Mouse (Mus musculus): ENCODE measurements around the gene Ano10.
A peak's percentile ranks its signal among the peaks of the same experiment; 100 is the strongest.

Ano10 gene

DNA sequence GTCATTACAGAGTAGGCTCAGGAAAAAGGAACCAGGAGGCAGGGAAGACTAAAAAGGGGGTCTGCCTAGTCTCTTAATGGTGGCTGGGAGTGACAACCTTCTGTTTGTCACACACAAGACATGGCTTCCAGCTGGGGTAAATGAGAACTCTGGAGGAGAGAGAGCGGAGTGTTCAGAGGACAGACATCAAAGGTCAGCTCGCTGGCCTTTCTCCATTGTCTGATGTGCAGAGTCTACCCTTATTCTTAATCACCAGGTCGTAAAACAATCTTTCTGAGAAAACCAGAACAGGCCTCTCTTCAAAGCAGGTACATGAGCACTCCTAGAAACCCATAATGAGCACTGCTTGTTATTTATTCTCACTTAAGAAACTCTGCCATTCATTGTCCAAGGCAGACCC, 5.8 kb downstream of the Ano10 start:
- DNase-seq = no peak

DNA sequence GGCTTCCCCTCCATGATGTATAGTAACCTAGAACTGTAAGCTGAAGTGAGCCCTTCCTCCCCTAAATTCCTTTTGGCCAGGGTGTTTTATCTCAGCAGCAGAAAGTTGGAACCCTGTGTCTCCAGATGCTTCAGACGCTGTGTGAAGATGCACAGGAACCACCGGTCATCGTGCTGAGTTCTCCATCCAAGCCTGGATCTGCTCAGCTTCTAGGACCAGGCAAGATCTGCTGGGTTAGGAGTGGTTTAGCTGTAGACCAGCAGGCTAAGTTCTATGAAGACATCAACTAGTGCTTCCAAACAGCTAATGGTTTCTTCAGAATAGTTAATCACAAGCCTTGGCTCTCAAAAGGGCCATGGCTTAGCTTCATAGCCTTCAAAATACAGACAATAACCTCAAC, 6.7 kb downstream of the Ano10 start:
- no peak for DNase-seq

DNA sequence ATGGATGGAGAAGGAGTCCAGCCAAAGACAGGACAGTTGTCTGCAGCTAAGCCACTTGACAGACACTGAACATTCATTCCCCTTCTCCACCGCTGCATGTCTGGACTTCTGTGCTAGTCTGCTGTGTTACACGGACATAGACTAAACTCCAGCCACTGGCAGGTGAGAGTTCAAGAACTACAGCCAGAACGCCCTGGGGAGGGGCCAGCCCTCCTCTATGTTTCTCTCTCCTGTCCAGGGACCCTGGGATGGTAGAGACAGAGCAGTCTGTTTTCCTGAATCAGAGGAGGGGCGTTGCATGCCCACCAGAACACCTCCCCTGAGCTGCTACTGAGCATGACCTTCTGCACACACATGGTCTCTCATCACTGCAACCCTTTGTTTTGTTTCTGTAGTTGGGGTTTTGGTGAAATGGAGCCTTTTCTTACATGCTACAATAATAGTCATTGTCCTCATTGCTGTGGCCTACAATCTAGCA, 8.4 kb downstream of the Ano10 start:
- DNase-seq = no peak

DNA sequence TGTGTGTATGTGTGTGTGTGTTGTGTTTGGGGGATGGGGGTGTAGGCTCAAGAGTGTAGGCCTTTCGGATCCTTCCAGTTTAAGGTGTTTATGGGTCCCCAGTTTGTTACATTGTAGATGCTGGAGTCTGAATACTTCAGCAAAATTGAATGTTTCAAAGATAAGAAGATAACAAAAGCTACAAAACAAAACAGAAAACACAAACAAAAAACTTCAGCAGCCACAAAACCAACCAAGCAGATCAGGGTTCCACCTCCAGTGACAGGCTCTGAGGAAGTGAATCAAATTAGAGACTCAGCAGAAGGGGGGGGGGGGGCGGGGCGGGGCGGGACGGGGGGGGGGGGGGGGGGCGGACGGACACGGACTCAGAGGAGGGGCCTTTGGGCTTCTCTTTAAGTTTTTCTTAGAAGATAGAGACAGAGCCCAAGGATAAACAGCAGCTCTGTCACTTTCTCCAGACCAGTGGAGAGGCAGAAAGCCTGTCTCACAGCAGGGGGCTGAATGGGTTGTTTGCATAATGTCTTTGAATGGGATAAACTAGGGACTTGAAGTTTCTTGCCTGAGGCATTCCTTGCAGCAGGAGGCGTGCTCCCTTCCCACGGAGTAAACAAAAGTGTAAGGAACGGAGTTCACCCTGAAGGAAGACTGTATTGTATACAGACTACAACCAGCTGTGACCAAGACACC, 8.9 kb downstream of the Ano10 start:
- peak; percentile 38 for DNase-seq

DNA sequence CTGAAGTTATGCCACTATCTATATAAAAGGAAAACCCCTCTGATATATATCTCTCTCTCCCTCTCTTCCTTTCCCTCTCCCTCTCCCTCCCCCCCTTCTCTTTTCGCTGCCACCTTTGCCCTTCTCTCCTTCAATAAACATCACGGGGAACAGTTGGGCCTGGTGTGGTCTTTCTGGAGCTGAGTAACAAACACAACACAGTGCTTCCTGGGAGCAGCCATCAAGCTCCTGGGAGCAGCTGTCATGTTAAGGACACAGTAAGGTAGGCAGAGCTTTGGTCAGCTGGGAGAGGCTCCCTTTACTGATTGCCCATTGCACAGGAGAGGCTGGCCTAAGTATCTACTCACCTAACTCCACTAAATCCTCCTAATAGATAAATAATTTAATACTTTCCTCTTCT, 9.5 kb downstream of the Ano10 start:
- no peak for DNase-seq

DNA sequence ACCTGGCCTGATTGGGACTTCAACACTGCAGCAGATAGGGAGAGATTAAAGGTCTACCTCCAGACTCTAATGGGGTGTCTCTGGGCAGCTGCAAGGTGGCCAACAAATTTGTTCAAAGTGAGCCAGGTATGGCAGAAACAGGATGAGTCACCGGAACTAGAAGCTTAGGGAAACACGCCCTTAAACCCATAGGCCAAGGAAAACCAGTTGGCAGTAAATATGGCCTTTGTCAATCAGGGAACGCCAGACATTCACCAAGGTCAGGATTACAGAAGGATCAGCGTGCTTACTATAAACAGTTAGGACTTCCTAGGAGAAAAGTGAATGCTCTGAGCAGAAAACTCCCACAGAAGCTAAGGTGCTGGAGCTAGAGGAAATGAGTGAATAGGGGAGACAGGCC, 13.2 kb downstream of the Ano10 start:
- no peak for DNase-seq

DNA sequence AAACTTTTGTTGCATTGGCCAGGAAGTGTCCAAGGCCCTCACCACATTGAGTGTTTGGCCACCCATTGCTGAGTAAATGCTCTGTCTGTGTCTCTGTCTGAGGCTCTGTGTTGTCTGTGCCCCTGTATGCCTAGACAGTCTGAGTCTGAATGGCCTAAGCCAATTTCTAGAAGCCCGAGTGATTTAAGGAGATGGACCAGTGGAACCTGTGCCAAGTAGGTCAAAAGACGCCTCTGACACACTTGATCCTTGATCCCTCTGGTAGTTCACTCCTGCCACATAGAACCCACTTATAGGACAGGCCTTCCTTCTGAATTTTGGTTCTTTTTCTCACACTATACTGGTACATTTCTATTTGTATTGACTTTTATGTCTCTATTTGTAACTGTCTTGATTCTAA, 17.6 kb downstream of the Ano10 start:
- DNase-seq = peak; percentile 22

DNA sequence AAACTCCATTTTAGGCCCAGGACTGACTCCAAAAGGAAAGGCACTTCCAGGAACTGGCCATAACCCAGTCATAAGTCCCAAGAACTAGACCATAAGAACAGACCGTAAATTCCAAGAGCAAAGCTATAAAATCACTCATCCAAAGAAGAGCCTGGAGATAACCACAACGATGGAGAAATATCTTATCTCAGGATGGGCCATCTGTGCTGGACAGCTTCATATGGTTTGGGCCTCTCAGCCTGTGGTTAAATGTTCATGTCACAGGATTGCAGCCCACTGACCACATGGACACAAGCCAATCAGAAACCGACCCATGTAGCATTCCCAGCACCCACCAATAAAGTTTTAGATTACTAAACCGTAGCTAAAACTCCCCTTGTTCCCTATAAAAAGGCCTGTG, 18.1 kb downstream of the Ano10 start:
- DNase-seq = no peak

DNA sequence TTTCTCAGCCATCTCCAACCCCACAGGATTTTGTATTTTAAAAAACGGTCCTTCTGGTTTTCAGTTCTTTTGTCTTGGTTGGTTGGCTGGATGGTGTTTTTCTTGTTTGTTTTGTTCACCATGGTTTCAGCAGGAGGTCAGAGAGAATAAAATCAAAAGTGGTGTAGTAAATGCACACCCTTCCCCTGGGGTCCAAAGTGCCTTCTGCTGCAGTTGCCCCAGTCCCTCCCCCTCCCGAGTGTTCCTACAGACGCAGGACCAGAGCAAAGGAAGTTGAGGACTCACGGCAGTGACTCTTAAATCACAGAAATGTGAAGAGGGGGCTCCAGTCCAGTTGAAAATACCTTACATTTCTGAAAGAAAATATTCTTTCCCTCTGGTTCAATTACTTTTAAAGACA, 19.9 kb downstream of the Ano10 start:
- DNase-seq = no peak

DNA sequence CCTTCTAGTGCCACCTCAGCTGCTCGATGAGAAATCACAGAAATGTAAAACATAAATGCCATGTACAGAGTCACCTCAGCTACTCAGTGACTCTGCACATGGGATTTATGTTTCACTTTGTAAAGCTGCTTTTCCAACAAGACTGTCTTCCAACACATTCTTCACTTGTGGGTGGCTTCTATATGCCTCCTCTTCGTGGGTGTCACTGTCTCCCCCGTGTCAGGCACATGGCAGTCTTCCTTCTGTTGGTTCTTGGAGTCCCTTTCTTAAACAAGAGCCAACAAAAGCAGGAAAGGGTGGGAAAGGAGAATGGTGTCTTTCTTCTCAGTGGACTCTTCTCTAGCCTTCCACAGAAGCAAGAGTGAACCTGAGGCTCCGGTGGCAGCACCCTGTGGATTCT, 20.3 kb downstream of the Ano10 start:
- DNase-seq = no peak

DNA sequence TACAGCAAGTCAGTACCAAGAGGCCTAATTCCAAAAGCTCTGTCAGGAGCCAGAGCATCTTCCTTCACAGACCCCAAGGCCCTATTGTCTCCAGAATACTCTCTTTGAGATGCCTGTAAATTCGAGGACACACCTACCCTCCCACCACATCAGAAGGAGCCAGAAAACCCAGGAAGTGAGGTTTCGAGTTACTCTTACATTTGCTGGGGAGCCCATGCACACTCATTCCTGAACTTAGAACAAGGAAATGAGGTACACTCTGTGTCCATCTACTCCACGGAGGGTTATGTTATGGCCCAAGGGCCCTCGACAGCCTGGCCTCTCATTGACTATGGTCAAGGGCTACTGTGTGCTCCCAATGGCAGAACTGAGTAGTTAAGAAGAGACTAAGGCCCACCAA, 22.4 kb downstream of the Ano10 start:
- no peak for DNase-seq

DNA sequence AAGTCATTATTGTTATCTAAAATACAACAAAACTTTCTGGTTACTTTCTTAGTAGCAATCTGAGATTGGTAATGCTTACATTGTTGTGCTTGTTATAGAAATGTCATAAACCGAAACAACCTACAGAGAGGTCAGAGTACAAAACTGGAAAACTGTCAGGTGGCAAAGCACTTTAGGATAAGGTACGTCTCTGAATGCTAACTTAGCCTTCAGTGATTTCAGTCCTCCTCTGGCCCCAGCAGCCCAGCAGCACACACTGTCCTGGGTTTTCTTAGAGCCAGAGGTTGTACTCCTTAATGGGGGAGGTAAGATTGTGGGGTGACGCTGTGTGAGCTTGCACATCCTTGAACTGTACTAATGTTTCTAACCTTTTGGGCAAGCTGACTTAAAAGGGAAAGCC, 22.9 kb downstream of the Ano10 start:
- DNase-seq = no peak

DNA sequence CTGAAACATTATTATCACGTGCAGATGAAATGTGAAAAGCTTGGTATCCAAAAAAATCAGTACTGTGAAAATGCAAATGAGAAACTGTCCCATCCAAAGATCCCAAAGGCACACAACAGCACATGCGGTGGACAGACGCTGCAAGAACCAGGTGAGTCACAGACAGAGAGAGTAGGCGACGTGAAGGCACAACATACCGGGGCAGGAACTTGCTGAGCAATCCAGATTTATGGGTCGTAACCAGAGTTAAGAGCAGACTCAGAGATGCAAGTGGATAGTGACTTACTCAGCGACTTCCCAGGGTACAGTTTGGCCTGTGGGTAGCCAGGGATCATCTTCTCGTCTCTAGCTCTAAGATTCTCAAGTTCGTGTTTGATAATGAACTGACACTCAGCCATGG, 23.3 kb downstream of the Ano10 start:
- no peak for DNase-seq

DNA sequence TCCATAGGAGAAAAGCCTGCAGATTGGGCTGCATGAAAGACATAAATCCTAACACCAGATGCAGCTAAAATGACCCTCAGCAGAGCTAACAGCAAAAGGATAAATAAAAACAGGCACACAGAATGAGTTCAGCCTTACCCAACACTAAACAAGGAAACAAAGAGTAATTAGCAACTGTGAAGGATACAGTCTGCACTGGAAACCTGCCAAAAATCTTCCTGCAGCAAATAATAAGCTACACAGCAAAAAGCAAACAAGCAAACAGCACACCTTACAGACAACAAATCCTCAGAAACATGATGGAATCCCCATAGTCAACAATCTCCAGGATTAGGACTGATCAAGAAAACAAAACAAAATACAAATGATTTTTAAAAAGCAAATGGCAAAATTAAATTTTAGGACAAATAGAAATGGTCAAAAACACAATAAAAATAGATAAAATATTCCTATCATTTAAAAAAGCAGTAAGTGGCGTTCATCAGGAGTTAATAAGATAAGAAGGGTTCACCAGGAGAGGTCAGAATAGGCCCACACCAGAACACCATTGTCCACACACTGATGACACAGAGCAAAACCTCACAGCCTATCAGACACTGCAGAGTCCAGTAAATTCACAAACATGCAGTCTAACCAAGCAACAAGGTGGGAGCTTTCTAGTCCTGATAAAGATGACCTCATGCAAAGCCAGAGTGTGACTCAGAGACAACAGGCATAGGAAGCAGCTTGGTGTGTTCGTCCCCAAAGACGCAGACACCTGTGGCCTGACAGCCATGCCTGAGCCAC, 24.8 kb downstream of the Ano10 start:
- no peak for DNase-seq

DNA sequence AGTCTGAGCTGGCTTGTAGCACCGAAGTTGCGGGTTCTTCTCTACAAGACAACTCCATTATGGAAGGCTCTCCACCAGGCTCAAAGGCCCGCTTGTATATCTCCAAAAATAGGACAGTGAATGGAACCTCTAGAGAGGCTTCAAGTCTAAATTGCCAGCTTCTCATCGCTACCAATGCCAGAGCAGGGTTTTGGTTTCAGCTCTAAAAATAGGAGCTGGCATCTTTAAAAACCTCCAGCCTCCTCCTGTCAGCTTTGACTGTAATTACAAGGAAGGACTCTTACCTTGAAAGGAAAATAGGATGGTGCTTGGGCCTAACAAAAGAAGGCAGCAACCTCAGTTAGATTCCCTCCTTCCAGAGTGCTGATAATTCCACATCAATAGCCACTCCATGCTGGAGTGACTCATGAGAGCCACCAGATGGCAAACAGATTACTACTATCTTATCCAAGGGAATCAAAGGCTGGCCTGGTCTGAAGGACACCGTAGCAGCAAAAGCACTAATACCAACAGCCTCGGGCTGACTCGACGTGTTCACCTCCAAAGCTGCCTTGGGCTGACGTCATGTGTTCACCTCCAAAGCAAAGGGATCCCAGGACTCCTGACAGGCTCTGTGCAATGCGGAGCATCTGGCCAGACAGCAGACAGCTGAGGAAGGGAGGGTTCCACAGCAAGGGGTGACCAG, 28.6 kb downstream of the Ano10 start:
- DNase-seq = no peak

DNA sequence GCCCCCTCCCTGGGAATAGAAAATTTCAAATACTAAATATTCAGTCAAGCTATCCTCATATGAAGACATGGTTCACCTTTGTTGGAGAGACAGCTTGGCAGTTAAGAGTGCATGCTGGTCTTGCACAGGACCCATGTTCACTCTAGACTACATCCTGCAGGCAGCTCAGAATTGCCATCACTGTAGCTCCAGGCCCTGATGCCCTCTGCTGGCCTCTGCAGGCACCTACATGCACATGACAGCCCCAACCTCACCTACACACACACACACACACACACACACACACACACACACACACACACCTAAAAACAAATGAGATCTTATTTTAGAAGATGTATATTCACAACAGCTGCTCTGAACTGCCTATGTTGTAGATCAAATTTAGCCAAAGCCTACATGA, 31.1 kb downstream of the Ano10 start:
- no peak for DNase-seq

DNA sequence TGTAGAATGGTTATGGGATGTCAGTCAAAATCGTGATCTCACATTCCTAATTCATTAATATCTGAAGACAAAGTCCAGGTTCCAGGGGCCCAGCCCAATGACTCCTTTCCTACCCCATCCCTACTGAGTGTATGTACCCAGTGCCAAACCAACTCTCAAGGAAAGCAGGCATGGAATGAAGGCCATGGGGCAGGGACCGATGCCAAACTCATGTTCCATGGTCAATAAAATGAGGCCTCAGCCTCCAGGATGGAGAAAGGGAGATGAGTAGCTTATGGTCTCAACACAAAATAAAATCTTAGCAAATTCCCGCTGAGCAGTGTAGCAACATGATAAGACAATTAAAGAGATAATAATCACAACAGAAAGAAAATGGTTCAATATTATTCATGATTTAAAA, 39.8 kb downstream of the Ano10 start:
- no peak for DNase-seq

DNA sequence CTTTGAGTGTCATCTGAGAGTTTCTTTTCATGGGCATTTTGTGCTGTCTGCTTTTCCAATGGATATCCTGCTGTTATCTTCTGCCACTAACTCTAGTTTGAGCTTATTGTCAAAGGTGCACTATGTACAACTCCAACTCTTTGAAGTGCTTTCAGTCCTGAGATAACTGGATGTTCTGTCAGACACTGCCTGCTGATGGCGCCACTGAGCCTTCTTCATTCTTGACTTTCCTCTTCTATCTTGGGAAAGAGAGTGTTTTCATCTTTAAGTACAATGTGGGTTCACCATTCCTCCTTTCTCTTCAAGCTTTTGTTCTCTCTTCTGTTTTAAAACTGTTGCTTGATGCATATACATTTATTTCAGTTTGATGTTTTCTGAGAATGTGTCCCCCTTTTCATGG, 42.1 kb downstream of the Ano10 start:
- DNase-seq = no peak

DNA sequence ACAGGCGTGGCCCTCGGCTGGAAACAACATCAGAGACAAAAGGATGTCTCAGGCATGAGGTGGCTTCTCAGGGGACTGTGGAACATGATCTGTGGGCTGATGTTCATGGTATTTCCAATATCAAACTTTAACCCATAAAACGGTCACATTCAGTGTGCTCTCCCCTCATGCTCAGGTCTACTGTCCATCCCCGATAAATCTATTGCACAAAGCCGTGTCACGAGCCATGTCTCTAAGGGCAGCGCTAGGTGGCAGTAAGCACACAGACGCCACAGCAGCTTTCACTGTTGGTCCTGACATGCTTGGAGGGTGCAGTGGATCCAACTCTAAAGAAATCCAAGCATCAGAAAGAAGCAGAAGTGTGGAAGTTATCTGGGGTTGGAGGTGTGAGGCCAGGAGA, 46.1 kb downstream of the Ano10 start:
- DNase-seq = peak; percentile 40

DNA sequence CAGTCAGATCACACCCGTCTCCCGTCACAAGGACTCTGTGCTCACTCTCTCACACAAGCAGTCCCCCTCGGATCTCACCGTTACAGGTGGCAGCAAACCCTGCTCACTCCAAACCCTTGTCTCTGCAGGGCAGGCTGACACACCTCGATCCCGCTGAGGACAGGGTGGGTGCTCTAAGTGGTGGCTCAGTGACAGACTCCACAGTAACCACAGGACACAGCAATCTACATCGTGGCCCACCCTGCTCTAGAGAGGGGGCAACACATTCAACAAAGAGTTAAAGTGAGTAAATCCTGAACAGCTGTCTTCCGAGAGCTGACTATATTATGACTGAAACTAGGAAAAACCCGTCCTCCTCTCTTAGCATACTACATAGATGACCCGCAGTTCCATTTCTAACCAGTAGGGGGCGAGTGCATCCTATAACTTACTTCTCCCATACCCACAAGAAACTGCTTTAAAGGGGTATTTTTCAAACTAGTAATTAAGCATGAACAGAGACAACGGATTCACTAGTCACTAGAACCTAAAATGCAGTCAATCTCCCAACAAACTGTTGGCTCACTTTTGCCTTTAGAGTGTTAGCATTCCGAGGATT, 46.7 kb downstream of the Ano10 start:
- DNase-seq = peak; percentile 78

DNA sequence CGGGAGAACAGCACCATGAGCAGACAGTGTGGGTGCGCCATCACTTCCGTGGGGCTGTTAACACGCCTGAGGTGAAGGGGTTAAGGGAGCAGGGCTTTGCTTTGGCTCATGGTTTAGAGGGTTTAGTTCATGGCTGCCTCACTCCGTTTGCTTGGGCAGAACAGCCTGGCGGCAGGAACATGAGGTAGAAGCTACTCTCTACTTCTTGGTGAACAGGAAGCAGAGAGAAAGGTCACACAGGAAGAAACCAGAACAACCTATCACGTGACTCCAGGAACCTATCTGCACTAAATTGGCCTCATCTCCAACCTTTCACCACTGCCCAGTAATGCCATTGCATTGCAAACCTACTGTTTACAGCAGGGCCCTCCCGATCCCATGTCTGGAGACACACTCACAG, 48.3 kb downstream of the Ano10 start:
- no peak for DNase-seq

DNA sequence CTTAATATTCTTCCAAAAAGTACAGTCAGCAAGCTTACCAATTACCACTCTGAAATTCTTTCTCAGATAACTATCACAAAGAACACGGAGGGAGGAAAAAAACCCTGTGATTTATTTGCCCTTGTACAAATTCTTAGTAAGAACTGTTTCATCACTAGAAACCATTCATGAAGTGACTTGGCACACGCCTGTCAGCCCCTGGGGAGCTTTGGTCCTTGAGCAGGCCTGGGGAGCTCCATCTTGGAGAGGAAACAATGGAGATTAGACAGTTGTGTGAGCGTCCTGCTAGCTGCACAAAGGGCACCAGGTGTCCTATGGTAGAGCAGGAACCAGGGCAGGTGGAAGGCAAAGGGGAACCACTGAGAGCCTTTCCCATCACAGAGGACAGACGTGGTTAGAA, 48.8 kb downstream of the Ano10 start:
- DNase-seq = no peak

DNA sequence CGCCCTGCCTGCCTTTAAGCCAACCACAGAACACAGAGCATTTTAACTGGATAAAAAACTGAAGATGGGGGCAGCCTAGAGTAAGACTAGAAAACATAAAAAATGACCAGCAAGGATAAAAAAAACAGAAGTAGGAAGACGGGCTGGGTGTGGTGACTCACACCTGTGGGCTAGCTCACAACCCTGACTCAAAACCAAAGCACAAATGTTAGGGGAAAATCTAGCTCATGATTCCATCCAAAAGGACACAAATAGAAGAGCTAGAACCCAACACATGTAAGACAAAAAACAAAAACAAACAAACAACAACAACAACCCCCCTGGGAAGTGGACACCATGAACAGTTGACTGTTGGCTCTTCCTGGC, 49.4 kb downstream of the Ano10 start:
- DNase-seq = no peak

Measured in kidney, adult 18-20 months (tissue).